Mouse (Mus musculus) liver, adult 2 months (tissue): Measurements from ENCODE around the gene Bok.

Experiments used
- CTCF ChIP-seq: fragments of 200-500 bp; IDR thresholded peaks from 2 replicates; pipeline ENCODE4 v1.5.1; 2011; ENCODE audit warnings: low read depth, low read length, control low read depth
- POLR2A ChIP-seq: fragments of 200-500 bp; IDR thresholded peaks from 2 replicates; pipeline ENCODE4 v1.6.1; 2011; ENCODE audit warnings: low read length, control low read depth; ENCODE audit not compliant: insufficient read depth; ENCODE audit errors: extremely low read depth

GRCm38 (mm10) chr1:93656325-93657024, 29.0 kb upstream of the Bok start:
- no peak for TF ChIP-seq POLR2A
- no peak for TF ChIP-seq CTCF
